Mouse (Mus musculus) heart, postnatal 0 days (tissue): ENCODE data around the gene Spred2. TPM values are rescaled to one million over a fixed set of nuclear protein-coding genes. Genes with fewer than 3 reads are reported as not detected.

ENCODE experiments used
- ATAC-seq: fragments of 200-750 bp; cut with Nextera tagmentation; 2 replicates; pipeline ENCODE4 v1.8.0; 2017; ENCODE audit warnings: low read depth, moderate number of reproducible peaks, moderate library complexity; ENCODE audit not compliant: insufficient read depth
- DNase-seq: peaks from one replicate; pipeline ENCODE4 v3.0.0-alpha.2; 2016; ENCODE audit warnings: low spot score
- H3K27ac ChIP-seq: fragments of 300-500 bp; sonication (generic); 2 replicates; pipeline ENCODE4 v1.5.1; 2014; ENCODE audit warnings: low read depth, mild to moderate bottlenecking
- H3K27me3 ChIP-seq: fragments of 300-500 bp; sonication (generic); 2 replicates; pipeline ENCODE4 v1.6.1; 2014; ENCODE audit warnings: low read length, mixed read lengths; ENCODE audit not compliant: control insufficient read depth, insufficient read depth
- H3K36me3 ChIP-seq: fragments of 300-500 bp; sonication (generic); replicated peaks from 2 replicates; pipeline ENCODE4 v1.6.1; 2014; ENCODE audit warnings: low read length, mixed read lengths; ENCODE audit not compliant: control insufficient read depth, insufficient read depth
- H3K4me1 ChIP-seq: fragments of 300-500 bp; sonication (generic); 2 replicates; pipeline ENCODE4 v1.6.1; 2014; ENCODE audit warnings: antibody characterized with exemption; ENCODE audit not compliant: control insufficient read depth, insufficient read depth
- H3K4me2 ChIP-seq: fragments of 300-500 bp; sonication (generic); 2 replicates; pipeline ENCODE4 v1.6.1; 2014; ENCODE audit warnings: low read depth, mild to moderate bottlenecking, low read length, moderate library complexity
- H3K4me3 ChIP-seq: fragments of 300-500 bp; sonication (generic); 2 replicates; pipeline ENCODE4 v1.5.1; 2014; ENCODE audit warnings: low read depth, low read length
- H3K9ac ChIP-seq: fragments of 300-500 bp; sonication (generic); replicated peaks from 2 replicates; pipeline ENCODE4 v1.6.1; 2014; ENCODE audit warnings: low read depth, low read length, mixed read lengths
- H3K9me3 ChIP-seq: fragments of 300-500 bp; sonication (generic); replicated peaks from 2 replicates; pipeline ENCODE4 v1.6.1; 2016; ENCODE audit warnings: low read length; ENCODE audit not compliant: control insufficient read depth
- CTCF ChIP-seq: IDR thresholded peaks from 2 replicates; pipeline ENCODE4 v1.5.1; 2016; ENCODE audit warnings: antibody characterized with exemption, control low read depth, low read depth
- EP300 ChIP-seq: IDR thresholded peaks from 2 replicates; pipeline ENCODE4 v1.6.1; 2016; ENCODE audit warnings: antibody characterized with exemption, low read depth
- WGBS: fragments of 180-500 bp; shearing (Covaris S2); extraction: QIAGEN DNeasy Blood & Tissue Kit; methylation state at CpG from one replicate; pipeline ENCODE4 v1.1.7; 2014; 5-methylcytosine and 5-hydroxymethylcytosine counted together
- polyA plus RNA-seq: library from polyadenylated mRNA; unstranded; fragments of >200 nt; fragmentation: Nextera tagmentation; extraction: Ambion mirVana; gene quantifications from 2 replicates; pipeline ENCODE4 v1.2.1, GENCODE M21; 2015
- total RNA-seq: library from RNA; depleted of rRNA; stranded (reverse); fragments of >200 nt; gene quantifications from 2 replicates; pipeline ENCODE4 v1.2.3, GENCODE M21; 2014; ENCODE audit warnings: low replicate concordance; rRNA removed

Spred2 gene
- total and polyA plus RNA-seq, 2 experiments from 2014 or later = 3.2 to 8.2 TPM

DNA sequence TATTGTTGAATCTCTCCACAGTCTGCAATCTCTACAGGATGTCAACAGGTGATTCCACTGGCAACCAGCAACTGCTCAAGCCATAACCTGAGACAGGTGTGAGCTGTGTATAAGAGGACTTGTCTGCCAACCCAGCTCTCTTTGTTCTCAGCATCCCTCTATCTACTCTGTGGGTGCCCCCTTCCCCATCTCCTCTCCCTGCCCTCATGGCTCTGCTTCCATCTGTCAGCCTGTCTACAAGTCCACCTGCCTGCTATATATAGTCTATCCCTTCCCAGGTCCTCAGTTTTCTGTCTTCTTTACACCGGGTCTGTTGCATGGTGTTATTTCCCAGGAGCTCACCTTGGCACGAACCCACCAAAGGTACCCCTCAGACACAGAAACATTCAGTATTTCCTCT lies 140.8 kb downstream of the Spred2 start:
- no peak for DNase-seq
- WGBS = 75% methylated on average over 2 of the region's 2 CpGs
- H3K4me2 ChIP-seq = no peak overlapping the region
- H3K27me3 ChIP-seq = no peaks in the 10 kb centered on the region
- no peak for TF ChIP-seq EP300
- ATAC-seq = no peak
- no peaks in the 10 kb centered on the region for H3K4me1 ChIP-seq
- no peak overlapping the region for H3K27ac ChIP-seq
- no peaks in the 10 kb centered on the region for H3K9me3 ChIP-seq
- no peak overlapping the region for H3K9ac ChIP-seq
- H3K4me3 ChIP-seq = no peak overlapping the region
- peaks cover 40% of the 10 kb centered on the region for H3K36me3 ChIP-seq

DNA sequence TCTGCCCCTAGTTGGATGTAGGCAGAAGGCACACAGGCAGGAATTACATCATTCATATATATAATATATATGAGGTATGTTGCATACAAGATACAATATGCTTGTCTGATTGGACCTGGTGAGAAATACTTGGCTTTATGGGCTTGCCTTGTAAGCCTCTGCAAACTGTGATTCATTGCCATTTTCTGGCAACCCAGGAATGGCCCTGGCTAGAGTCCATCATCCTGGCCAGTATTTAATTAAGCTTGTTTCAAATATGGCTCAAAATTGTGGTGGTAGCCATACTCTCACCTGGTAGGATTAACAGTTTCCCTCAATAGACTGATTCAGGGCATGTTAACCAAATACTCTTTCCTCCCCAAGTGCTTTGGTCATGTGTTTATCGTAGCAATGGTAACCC lies 141.9 kb downstream of the Spred2 start:
- ATAC-seq = no peak

DNA sequence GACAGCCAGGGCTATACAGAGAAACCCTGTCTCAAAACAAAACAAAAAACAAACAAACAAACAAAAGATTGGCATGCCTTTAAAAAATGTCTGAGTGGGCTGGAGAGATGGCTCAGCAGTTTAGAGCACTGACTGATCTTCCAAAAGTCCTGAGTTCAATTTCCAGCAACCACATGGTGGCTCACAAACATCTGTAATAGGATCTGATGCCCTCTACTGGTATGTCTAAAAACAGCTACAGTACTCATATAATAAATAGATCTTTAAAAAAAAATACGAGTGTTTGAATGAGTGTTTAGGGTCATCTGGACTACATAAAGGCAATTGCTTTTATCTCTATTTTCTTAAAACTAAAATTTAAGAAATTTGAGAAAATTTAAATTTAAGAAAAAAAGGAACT lies 143.3 kb downstream of the Spred2 start:
- Histone ChIP-seq H3K4me3 (no peak overlapping the region), H3K4me1 (no peaks in the 10 kb centered on the region), H3K36me3 (peaks cover 52% of the 10 kb centered on the region), H3K27ac (no peak overlapping the region), H3K9ac (no peak overlapping the region), H3K9me3 (no peaks in the 10 kb centered on the region), H3K27me3 (no peaks in the 10 kb centered on the region), H3K4me2 (no peak overlapping the region)
- no peak for ATAC-seq
- 51% methylated on average over 1 of the region's 1 CpGs for WGBS
- TF ChIP-seq EP300 = no peak
- TF ChIP-seq CTCF = peak; percentile 27; the same call in 1 of the 2 replicates
- DNase-seq = no peak

More for the DNA sequence above, 141.9 kb downstream of the Spred2 start:
- H3K9me3 ChIP-seq = no peaks in the 10 kb centered on the region
- TF ChIP-seq EP300 = no peak
- no peak for TF ChIP-seq CTCF
- DNase-seq = no peak
- no peak overlapping the region for H3K27ac ChIP-seq
- no peak overlapping the region for H3K4me2 ChIP-seq
- no peaks in the 10 kb centered on the region for H3K4me1 ChIP-seq
- WGBS = 92% methylated on average over 1 of the region's 1 CpGs
- no peak overlapping the region for H3K9ac ChIP-seq
- no peak overlapping the region for H3K4me3 ChIP-seq
- H3K27me3 ChIP-seq = no peaks in the 10 kb centered on the region
- peaks cover 42% of the 10 kb centered on the region for H3K36me3 ChIP-seq

DNA sequence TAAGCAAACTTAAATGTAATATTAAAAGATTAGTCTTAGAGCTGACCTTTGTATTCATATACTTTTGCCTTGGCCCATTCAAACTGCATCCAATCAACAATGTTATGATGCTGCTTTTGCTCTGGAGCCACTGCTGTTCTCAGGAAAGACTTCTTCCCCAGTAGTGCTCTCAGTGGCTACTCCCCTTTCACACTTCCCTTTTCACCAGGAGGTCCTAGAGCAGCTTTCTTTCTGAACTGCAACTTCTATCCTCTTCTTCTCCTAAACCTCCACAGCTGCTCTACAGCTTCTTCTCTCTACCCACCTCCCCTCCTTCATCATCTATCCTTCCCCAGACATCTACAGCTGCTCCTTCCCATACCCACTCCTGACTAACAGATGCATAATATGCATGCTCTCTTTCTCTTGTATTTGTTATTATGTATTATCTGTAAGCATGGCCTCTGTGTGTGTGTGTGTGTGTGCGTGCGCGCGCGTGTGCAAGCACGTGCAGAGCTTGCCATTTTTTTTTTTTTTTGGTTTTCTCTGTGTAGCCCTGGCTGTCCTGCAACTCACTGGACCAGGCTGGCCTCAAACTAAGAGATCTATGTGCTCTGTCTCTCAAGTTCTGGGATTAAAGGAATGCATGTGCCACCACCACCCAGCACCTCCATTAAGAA lies 144.3 kb downstream of the Spred2 start:
- peaks cover 61% of the 10 kb centered on the region for H3K36me3 ChIP-seq
- no peak for DNase-seq
- H3K4me3 ChIP-seq = no peak overlapping the region
- H3K27me3 ChIP-seq = no peaks in the 10 kb centered on the region
- no peak overlapping the region for H3K4me2 ChIP-seq
- TF ChIP-seq CTCF = no peak
- TF ChIP-seq EP300 = no peak
- H3K4me1 ChIP-seq = no peaks in the 10 kb centered on the region
- H3K9ac ChIP-seq = no peak overlapping the region
- WGBS = 90% methylated on average over 6 of the region's 6 CpGs
- no peak for ATAC-seq
- H3K27ac ChIP-seq = no peak overlapping the region
- H3K9me3 ChIP-seq = no peaks in the 10 kb centered on the region

DNA sequence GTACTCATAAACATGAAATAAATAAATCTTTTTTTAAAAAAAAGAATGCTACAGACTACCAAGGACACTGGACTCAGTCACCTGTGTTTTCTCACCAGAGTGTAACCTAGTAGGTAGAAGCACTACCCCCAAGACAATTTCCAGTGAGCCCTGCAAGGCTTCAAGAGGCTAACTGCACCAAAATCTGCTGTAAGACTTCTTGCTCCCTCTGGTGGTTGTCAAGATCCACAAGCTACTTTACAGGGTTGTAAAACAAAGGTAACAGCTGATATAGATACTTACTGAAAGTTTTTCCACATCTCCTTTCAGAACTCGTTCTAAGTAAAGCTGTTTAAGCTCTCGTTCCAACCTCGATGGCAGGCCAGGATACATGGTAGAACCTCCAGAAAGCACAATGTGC lies 148.0 kb downstream of the Spred2 start:
- DNase-seq (peak; percentile 47), ATAC-seq (no peak)
- 58% methylated on average over 3 of the region's 3 CpGs for WGBS
- Histone ChIP-seq H3K36me3 (peaks cover 70% of the 10 kb centered on the region), H3K9ac (no peak overlapping the region), H3K27ac (no peak overlapping the region), H3K4me2 (no peak overlapping the region), H3K9me3 (no peaks in the 10 kb centered on the region), H3K27me3 (no peaks in the 10 kb centered on the region), H3K4me3 (no peak overlapping the region), H3K4me1 (no peaks in the 10 kb centered on the region)
- TF ChIP-seq EP300 = no peak
- TF ChIP-seq CTCF = peak; percentile 74

DNA sequence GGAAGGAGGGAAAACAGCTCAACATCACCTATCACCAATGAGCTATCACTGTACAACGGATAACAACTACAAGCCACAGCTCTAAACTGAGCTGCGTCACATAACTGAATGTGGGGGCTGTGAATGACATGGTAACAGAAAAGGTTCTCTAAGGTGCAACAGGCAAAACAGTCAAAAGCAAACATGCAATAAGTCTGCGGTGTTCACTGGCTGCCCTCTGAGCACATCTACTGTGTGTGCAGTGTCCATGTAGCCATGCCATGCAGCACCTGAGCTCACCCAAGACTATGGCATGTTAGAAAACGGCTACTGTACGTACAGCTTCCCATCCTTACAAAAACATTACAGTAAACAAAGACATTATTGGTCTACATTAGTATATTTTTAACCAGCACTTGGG lies 148.7 kb downstream of the Spred2 start:
- no peaks in the 10 kb centered on the region for H3K27me3 ChIP-seq
- WGBS = 93% methylated on average over 5 of the region's 5 CpGs
- TF ChIP-seq CTCF (no peak), EP300 (no peak)
- no peak for DNase-seq
- H3K27ac ChIP-seq = no peak overlapping the region
- H3K9me3 ChIP-seq = no peaks in the 10 kb centered on the region
- H3K36me3 ChIP-seq = peaks cover 74% of the 10 kb centered on the region
- H3K4me1 ChIP-seq = no peaks in the 10 kb centered on the region
- ATAC-seq = no peak
- no peak overlapping the region for H3K4me3 ChIP-seq
- H3K4me2 ChIP-seq = no peak overlapping the region
- no peak overlapping the region for H3K9ac ChIP-seq

Other genes starting within 250 kb of the Spred2 start
- 18.4 and 25.2 TPM in 2 replicates for gene Actr2, start 188.5 kb downstream of the Spred2 start, total RNA-seq
- 58.8 and 59.7 TPM in 2 replicates for gene Actr2, start 188.5 kb downstream of the Spred2 start, polyA plus RNA-seq